Mouse (Mus musculus) stomach, postnatal 0 days (tissue): ENCODE data around the gene Vps37c. TPM values are rescaled to one million over a fixed set of nuclear protein-coding genes. Genes with fewer than 3 reads are reported as not detected.

Experiments used
- ATAC-seq: fragments of 200-750 bp; cut with Nextera tagmentation; 2 replicates; pipeline ENCODE4 v1.8.0; 2017; ENCODE audit not compliant: low FRiP score, low TSS enrichment
- DNase-seq: peaks from one replicate; pipeline ENCODE4 v3.0.0-alpha.2; 2016; ENCODE audit warnings: low spot score
- H3K27ac ChIP-seq: fragments of 300-500 bp; sonication (generic); replicated peaks from 2 replicates; pipeline ENCODE4 v1.5.1; 2014; ENCODE audit warnings: mild to moderate bottlenecking, control low read depth
- H3K27me3 ChIP-seq: fragments of 300-500 bp; sonication (generic); 2 replicates; pipeline ENCODE4 v1.6.1; 2014; ENCODE audit warnings: low read length; ENCODE audit not compliant: control insufficient read depth, insufficient read depth
- H3K36me3 ChIP-seq: fragments of 300-500 bp; sonication (generic); 2 replicates; pipeline ENCODE4 v1.6.1; 2014; ENCODE audit warnings: low read length, mixed read lengths; ENCODE audit not compliant: control insufficient read depth, insufficient read depth
- H3K4me1 ChIP-seq: fragments of 300-500 bp; sonication (generic); replicated peaks from 2 replicates; pipeline ENCODE4 v1.6.1; 2014; ENCODE audit warnings: antibody characterized with exemption; ENCODE audit not compliant: control insufficient read depth, insufficient read depth
- H3K4me2 ChIP-seq: fragments of 300-500 bp; sonication (generic); replicated peaks from 2 replicates; pipeline ENCODE4 v1.6.1; 2014; ENCODE audit warnings: low read depth, mild to moderate bottlenecking, control low read depth, moderate library complexity
- H3K4me3 ChIP-seq: fragments of 300-500 bp; sonication (generic); 2 replicates; pipeline ENCODE4 v1.5.1; 2014; ENCODE audit warnings: low read depth, low read length, control low read depth
- H3K9ac ChIP-seq: fragments of 300-500 bp; sonication (generic); 2 replicates; pipeline ENCODE4 v1.6.1; 2014; ENCODE audit warnings: mild to moderate bottlenecking, low read length, control low read depth, mixed read lengths
- H3K9me3 ChIP-seq: fragments of 300-500 bp; sonication (generic); 2 replicates; pipeline ENCODE4 v1.6.1; 2016; ENCODE audit warnings: low read length; ENCODE audit not compliant: control insufficient read depth
- CTCF ChIP-seq: IDR thresholded peaks from 2 replicates; pipeline ENCODE4 v1.5.1; 2016; ENCODE audit warnings: antibody characterized with exemption, low read depth, mild to moderate bottlenecking, moderate library complexity
- EP300 ChIP-seq: optimal IDR thresholded peaks from 2 replicates; pipeline ENCODE3; 2016; ENCODE audit warnings: antibody characterized with exemption
- WGBS: fragments of 180-500 bp; shearing (Covaris S2); extraction: QIAGEN DNeasy Blood & Tissue Kit; methylation state at CpG from one replicate; pipeline ENCODE4 v1.1.7; 2014; 5-methylcytosine and 5-hydroxymethylcytosine counted together
- polyA plus RNA-seq: library from polyadenylated mRNA; unstranded; fragments of >200 nt; fragmentation: Nextera tagmentation; extraction: Ambion mirVana; gene quantifications from 2 replicates; pipeline ENCODE4 v1.2.1, GENCODE M21; 2015

The Vps37c gene
- polyA plus RNA-seq, 1 experiment from 2014 or later = 48.6 TPM

DNA sequence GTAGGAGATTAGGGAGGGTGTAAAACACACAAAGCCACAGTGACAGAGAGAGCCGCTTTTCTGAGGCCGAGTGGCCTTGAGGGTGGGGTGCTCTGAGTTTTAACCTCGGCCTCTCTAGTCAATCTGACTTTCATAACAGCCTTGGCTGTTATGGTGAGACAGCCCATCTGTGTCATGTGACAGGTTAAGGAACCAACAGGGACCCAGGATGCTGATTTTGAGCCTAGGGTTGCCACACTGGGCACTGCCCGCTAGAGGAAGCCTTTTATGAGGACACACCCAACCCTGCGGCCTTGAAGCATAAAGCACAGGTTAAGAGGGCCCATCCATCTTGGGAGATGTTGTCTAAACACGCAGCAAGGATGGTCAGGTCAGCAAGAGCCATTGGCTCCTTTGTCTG lies 59.2 kb downstream of the Vps37c start:
- H3K4me1 ChIP-seq = no peaks in the 10 kb centered on the region
- no peaks in the 10 kb centered on the region for H3K9me3 ChIP-seq
- no peak overlapping the region for H3K4me3 ChIP-seq
- no peaks in the 10 kb centered on the region for H3K36me3 ChIP-seq
- ATAC-seq = no peak
- no peak overlapping the region for H3K27ac ChIP-seq
- no peak for DNase-seq
- TF ChIP-seq CTCF = no peak
- no peak for TF ChIP-seq EP300
- H3K9ac ChIP-seq = no peak overlapping the region
- H3K27me3 ChIP-seq = no peaks in the 10 kb centered on the region
- WGBS = 50% methylated on average over 6 of the region's 6 CpGs
- H3K4me2 ChIP-seq = no peak overlapping the region

DNA sequence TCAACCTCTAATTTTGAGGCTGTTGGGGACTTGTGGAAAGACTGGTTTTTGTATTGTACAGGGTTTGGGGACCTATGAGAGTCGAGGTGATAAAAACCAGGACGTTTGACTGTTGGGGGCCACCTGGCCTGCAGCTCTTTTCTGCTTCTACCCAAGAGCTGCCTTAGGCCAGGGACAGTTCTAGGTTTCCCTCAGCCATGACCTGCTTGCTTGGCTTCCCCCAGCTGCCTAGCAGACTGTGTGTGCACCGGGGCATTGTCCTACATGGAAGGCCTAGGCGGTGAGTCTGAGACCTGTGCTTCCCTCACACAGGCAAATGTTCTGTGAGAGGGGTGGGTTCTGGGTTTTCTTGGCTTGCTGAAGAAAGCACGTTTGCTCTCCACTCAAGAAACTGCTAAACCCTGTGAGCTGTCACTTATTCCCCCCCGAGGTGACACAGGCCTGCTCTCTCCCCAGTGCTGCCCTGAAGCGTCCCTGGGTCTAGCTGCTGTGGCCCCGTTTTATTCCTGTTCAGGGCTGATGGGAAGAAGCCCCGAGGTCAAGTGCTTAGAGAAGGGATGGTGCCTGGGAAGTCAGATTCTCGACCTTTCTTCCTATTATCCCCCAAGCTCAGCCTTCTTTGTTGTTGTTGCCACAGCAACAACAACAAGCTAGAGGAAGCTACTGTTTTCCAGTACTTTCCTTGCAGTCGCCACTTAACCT lies 60.0 kb downstream of the Vps37c start:
- no peak overlapping the region for H3K4me3 ChIP-seq
- ATAC-seq = no peak
- TF ChIP-seq EP300 = no peak
- TF ChIP-seq CTCF = no peak
- H3K27ac ChIP-seq = no peak overlapping the region
- no peak overlapping the region for H3K9ac ChIP-seq
- H3K4me1 ChIP-seq = no peaks in the 10 kb centered on the region
- H3K36me3 ChIP-seq = no peaks in the 10 kb centered on the region
- DNase-seq = no peak
- H3K9me3 ChIP-seq = no peaks in the 10 kb centered on the region
- H3K4me2 ChIP-seq = no peak overlapping the region
- no peaks in the 10 kb centered on the region for H3K27me3 ChIP-seq
- WGBS = 73% methylated on average over 11 of the region's 11 CpGs

DNA sequence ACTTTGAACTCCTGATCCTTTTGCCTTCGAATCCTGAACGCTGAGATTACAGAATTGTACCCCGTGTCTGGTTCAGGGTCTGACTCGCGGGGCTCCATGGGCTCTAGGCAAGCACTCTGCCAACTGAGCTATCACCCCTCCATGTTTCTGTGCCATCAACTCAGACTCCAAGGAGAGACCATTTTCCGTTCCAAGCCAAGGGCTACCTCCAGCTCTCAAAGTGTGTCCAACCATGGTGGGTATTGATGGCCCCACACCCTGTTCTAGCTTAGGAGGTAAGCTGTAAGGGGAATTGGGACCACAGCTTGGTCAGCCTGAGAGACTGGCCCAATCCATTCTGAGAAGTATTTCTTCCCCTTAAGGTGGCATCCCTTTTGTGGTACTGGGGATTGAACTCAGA lies 60.8 kb downstream of the Vps37c start:
- Histone ChIP-seq H3K9me3 (no peaks in the 10 kb centered on the region), H3K4me3 (no peak overlapping the region), H3K36me3 (no peaks in the 10 kb centered on the region), H3K9ac (no peak overlapping the region), H3K27ac (no peak overlapping the region), H3K4me2 (no peak overlapping the region), H3K27me3 (no peaks in the 10 kb centered on the region), H3K4me1 (no peaks in the 10 kb centered on the region)
- ATAC-seq (no peak), DNase-seq (no peak)
- WGBS = 91% methylated on average over 6 of the region's 6 CpGs
- TF ChIP-seq EP300 = no peak
- no peak for TF ChIP-seq CTCF

DNA sequence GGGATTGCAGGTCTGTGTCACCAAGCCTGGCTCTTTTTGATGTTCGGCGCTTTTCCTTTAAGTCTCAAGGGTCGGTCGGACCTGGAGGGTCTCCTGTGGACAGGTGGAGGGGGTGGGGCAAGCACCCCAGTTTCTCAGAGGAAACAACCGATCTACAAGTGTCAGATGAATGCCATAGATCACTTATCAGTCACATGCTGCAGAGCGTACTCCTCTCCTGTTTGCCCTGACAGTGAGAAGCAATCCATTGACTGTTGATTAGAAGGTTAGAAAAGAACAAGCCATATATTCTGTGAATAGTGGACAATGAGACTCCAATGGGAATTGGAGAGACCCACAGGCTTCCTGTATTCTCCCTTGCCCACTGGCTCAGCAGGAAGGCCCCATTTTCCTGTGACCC lies 61.6 kb downstream of the Vps37c start:
- Histone ChIP-seq H3K4me1 (no peaks in the 10 kb centered on the region), H3K4me2 (no peak overlapping the region), H3K36me3 (no peaks in the 10 kb centered on the region), H3K4me3 (no peak overlapping the region), H3K27ac (no peak overlapping the region), H3K9ac (no peak overlapping the region), H3K9me3 (no peaks in the 10 kb centered on the region), H3K27me3 (no peaks in the 10 kb centered on the region)
- TF ChIP-seq CTCF = no peak
- TF ChIP-seq EP300 = no peak
- ATAC-seq (no peak), DNase-seq (no peak)
- 72% methylated on average over 6 of the region's 6 CpGs for WGBS

DNA sequence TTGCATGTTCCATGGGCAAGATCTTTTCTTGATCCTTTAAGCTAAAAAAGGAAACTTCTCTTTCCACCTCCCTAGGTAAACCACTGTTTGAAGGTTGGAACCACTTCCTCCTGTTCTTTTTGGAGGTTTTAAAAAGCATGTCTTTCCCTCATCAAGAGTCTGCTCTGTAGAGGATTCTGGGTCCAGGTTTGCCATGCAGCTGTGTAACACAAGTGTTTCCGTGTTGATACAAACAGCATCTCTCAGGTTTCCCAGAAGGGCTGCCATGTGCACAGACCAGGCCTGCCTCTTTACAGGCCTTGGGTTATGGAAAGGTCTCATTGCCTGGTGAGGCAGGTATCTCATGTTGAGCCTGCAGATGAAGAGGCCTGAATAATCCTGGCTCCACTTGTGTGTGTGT lies 63.1 kb downstream of the Vps37c start:
- DNase-seq (no peak), ATAC-seq (no peak)
- no peak overlapping the region for H3K4me3 ChIP-seq
- TF ChIP-seq CTCF = no peak
- no peak for TF ChIP-seq EP300
- H3K9me3 ChIP-seq = no peaks in the 10 kb centered on the region
- H3K4me1 ChIP-seq = no peaks in the 10 kb centered on the region
- H3K9ac ChIP-seq = no peak overlapping the region
- no peak overlapping the region for H3K27ac ChIP-seq
- 74% methylated on average over 1 of the region's 1 CpGs for WGBS
- H3K4me2 ChIP-seq = no peak overlapping the region
- no peaks in the 10 kb centered on the region for H3K27me3 ChIP-seq
- H3K36me3 ChIP-seq = no peaks in the 10 kb centered on the region

DNA sequence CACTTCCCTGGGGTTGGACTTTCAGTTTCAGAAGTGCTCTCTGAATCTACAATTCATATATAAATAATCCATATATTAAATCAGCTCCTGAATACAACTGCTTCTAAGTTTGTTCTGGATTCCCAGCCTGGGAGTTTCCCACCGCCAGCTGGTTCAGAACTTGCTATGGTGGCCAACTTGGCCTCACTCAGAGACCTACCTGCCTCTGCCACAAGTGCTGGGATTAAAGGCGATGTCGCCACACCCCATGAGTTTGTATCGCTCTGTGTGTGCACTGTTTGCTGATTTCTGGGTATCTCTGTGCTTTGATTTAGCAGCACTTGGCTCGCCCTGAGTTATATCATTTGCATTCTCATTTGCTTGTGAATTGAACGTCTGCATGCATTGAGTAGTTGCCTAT lies 63.6 kb downstream of the Vps37c start:
- no peak for DNase-seq
- Histone ChIP-seq H3K9ac (no peak overlapping the region), H3K9me3 (no peaks in the 10 kb centered on the region), H3K27ac (no peak overlapping the region), H3K4me1 (no peaks in the 10 kb centered on the region), H3K4me3 (no peak overlapping the region), H3K4me2 (no peak overlapping the region), H3K36me3 (no peaks in the 10 kb centered on the region), H3K27me3 (no peaks in the 10 kb centered on the region)
- no peak for ATAC-seq
- TF ChIP-seq CTCF (no peak), EP300 (no peak)
- 92% methylated on average over 6 of the region's 6 CpGs for WGBS
